Mouse (Mus musculus) liver, embryonic 11.5 days (tissue): ENCODE results near the gene Myo9b. TPM values are rescaled to one million over a fixed set of nuclear protein-coding genes. Genes with fewer than 3 reads are reported as not detected.
A peak's percentile ranks its signal among the peaks of the same experiment; 100 is the strongest.

Source experiments
- ATAC-seq: fragments of 200-750 bp; cut with Nextera tagmentation; replicated peaks from 2 replicates; pipeline ENCODE4 v1.8.0; 2017; ENCODE audit warnings: moderate number of reproducible peaks, mild to moderate bottlenecking, moderate TSS enrichment, moderate library complexity; ENCODE audit not compliant: low FRiP score
- DNase-seq: peaks from one replicate; pipeline ENCODE4 v3.0.0-alpha.2; 2017; ENCODE audit warnings: low spot score
- H3K27ac ChIP-seq: fragments of 300-500 bp; sonication (generic); 2 replicates; pipeline ENCODE4 v1.5.1; 2014; ENCODE audit warnings: mild to moderate bottlenecking, low read depth, low read length, control low read depth
- H3K27me3 ChIP-seq: fragments of 300-500 bp; sonication (generic); replicated peaks from 2 replicates; pipeline ENCODE4 v1.6.1; 2014; ENCODE audit warnings: low read length, mixed read lengths; ENCODE audit not compliant: control insufficient read depth, insufficient read depth
- H3K36me3 ChIP-seq: fragments of 300-500 bp; sonication (generic); 2 replicates; pipeline ENCODE4 v1.6.1; 2014; ENCODE audit warnings: mild to moderate bottlenecking, low read length, moderate library complexity, mixed read lengths; ENCODE audit not compliant: control insufficient read depth, insufficient read depth
- H3K4me1 ChIP-seq: fragments of 300-500 bp; sonication (generic); replicated peaks from 2 replicates; pipeline ENCODE4 v1.6.1; 2014; ENCODE audit warnings: low read length, mixed read lengths; ENCODE audit not compliant: control insufficient read depth, insufficient read depth
- H3K4me2 ChIP-seq: fragments of 300-500 bp; sonication (generic); 2 replicates; pipeline ENCODE4 v1.6.1; 2014; ENCODE audit warnings: mild to moderate bottlenecking, control low read depth, moderate library complexity
- H3K4me3 ChIP-seq: fragments of 300-500 bp; sonication (generic); 2 replicates; pipeline ENCODE4 v1.5.1; 2014; ENCODE audit warnings: low read depth, low read length, control low read depth
- H3K9ac ChIP-seq: fragments of 300-500 bp; sonication (generic); 2 replicates; pipeline ENCODE4 v1.6.1; 2014; ENCODE audit warnings: low read depth, low read length, control low read depth
- H3K9me3 ChIP-seq: fragments of 300-500 bp; sonication (generic); 2 replicates; pipeline ENCODE4 v1.6.1; 2016; ENCODE audit warnings: low read length, inconsistent platforms, mixed read lengths; ENCODE audit not compliant: control insufficient read depth
- WGBS: fragments of 180-500 bp; shearing (Covaris S2); extraction: QIAGEN DNeasy Blood & Tissue Kit; methylation state at CpG from one replicate; pipeline ENCODE4 v1.1.7; 2014; 5-methylcytosine and 5-hydroxymethylcytosine counted together
- polyA plus RNA-seq: library from polyadenylated mRNA; unstranded; fragments of >200 nt; fragmentation: Nextera tagmentation; extraction: Ambion mirVana; gene quantifications from 2 replicates; pipeline ENCODE4 v1.2.1, GENCODE M21; 2014

Gene Myo9b
- polyA plus RNA-seq, 1 experiment from 2014 or later, result 19.0 TPM

DNA sequence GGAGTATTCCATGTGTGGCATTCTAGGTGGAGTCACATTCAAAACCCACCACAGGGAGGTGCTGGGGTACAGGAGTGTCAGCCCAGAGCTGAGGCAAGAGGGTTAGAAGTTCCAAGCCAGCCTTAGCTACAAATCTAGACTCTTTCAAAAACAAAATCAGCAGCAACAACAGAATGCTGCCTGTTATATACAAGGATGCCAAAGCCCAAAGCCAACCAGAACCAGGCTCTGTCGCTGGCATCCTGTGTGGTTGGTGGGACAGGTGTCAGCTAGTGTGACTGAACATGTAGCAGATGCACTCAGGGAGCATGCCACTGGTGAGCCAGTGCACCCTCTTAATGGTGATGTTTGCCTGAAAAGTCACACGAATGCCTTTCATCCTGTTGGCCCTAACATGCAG is 128.3 kb downstream of the Myo9b start:
- H3K9me3 ChIP-seq, result no peaks in the 10 kb centered on the region
- WGBS, result 89% methylated on average over 2 of the region's 2 CpGs
- no peak for ATAC-seq
- DNase-seq, result no peak
- no peak overlapping the region for H3K27ac ChIP-seq
- no peak overlapping the region for H3K4me3 ChIP-seq
- H3K4me1 ChIP-seq, result peaks cover 12% of the 10 kb centered on the region
- no peak overlapping the region for H3K9ac ChIP-seq
- no peaks in the 10 kb centered on the region for H3K27me3 ChIP-seq
- H3K36me3 ChIP-seq, result peaks cover 15% of the 10 kb centered on the region
- no peak overlapping the region for H3K4me2 ChIP-seq

DNA sequence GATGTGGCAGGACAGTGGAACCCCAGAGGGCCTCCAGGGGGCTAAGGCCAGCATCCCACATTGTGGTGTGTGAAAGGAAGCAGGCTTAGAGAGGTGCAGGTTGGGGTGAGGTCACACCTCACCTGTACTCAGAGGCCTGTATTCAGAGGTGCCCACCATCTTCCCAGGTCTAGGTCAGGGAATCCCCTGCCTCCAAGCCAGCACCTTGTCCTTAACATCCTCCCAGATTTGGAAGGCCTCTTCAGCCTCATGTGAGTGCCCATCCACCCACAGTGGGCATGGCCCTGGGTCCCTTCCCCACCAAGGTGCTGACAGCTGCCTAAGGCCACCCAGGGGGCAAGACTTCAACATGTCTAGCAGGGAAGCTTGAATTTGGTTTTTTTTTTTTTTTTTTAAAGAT is 128.9 kb downstream of the Myo9b start:
- H3K27me3 ChIP-seq, result no peaks in the 10 kb centered on the region
- H3K9me3 ChIP-seq, result no peaks in the 10 kb centered on the region
- H3K4me2 ChIP-seq, result no peak overlapping the region
- H3K4me3 ChIP-seq, result no peak overlapping the region
- H3K9ac ChIP-seq, result no peak overlapping the region
- ATAC-seq (no peak), DNase-seq (no peak)
- no peak overlapping the region for H3K27ac ChIP-seq
- H3K36me3 ChIP-seq, result peaks cover 15% of the 10 kb centered on the region
- peaks cover 9% of the 10 kb centered on the region for H3K4me1 ChIP-seq

DNA sequence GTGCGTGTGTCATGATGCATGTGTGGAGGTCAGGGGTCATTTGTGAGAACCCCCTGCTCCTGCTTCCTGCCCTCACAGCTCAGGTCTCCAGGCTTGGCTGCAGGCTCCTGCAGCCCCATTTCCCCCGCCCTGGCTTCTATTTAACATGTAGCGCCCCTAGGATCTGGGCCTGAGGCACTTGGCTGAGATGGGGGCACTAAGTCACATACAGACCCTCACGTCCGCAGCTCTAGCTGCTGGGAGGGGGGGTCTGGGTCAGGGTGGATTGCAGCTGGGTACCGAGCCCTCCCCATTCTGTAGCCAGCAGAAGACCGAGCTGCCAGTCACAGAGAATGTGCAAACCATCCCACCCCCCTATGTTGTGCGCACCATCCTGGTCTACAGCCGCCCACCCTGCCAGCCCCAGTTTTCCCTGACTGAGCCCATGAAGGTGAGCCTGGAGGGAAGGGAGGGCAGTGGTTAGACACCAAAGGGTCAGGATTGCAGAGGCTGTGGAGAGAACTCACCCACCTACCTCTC is 130.0 kb downstream of the Myo9b start:
- peaks cover 19% of the 10 kb centered on the region for H3K36me3 ChIP-seq
- H3K27ac ChIP-seq, result no peak overlapping the region
- 90% methylated on average over 9 of the region's 9 CpGs for WGBS
- no peak overlapping the region for H3K9ac ChIP-seq
- H3K9me3 ChIP-seq, result no peaks in the 10 kb centered on the region
- ATAC-seq (no peak), DNase-seq (peak; percentile 30)
- H3K27me3 ChIP-seq, result no peaks in the 10 kb centered on the region
- peaks cover 12% of the 10 kb centered on the region for H3K4me1 ChIP-seq
- H3K4me3 ChIP-seq, result no peak overlapping the region
- no peak overlapping the region for H3K4me2 ChIP-seq

DNA sequence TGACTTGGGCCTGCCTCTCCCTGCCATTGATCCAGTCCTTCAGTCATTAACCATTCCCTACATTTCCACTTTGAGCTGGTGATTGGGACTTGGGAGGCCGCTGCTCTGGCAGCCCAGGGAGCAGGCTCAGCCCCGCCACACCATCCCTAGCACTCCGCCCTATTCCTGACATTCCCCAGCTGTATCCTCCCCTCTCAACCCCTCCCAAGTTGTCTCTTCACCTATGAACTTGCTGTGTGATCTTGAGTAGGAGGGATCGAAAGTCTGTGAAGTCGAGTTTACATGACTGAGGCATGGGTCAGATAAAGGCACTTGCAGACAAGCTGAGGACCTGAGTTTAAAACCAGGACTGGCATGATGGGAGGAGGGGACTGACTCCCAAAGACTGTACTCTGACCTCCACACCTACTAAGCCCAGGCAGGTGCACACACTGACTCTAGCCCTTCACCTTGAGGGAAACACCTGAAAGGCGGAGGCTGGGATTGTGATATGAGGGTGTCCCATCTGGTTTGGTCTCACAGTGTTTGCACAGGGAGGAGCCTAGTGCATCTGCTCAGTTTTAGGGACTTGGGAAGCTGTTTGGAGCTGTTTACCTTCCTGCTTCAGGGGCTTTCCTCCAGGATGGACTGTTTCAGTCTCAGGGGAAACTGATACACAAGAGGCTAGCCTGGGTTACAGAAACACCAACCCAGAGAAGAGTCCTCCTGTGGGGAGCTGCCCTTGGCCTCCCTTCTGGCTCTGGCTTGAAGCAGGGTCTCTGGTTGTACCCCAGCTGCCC is 130.8 kb downstream of the Myo9b start:
- DNase-seq (no peak), ATAC-seq (no peak)
- H3K27ac ChIP-seq, result no peak overlapping the region
- H3K36me3 ChIP-seq, result peaks cover 25% of the 10 kb centered on the region
- H3K9me3 ChIP-seq, result no peaks in the 10 kb centered on the region
- 79% methylated on average over 6 of the region's 6 CpGs for WGBS
- H3K4me1 ChIP-seq, result peaks cover 8% of the 10 kb centered on the region
- no peak overlapping the region for H3K4me3 ChIP-seq
- H3K27me3 ChIP-seq, result no peaks in the 10 kb centered on the region
- 0 out of 2 replicates have a peak overlapping the region, but pooled peaks have one; percentile 26 for H3K9ac ChIP-seq
- H3K4me2 ChIP-seq, result no peak overlapping the region

DNA sequence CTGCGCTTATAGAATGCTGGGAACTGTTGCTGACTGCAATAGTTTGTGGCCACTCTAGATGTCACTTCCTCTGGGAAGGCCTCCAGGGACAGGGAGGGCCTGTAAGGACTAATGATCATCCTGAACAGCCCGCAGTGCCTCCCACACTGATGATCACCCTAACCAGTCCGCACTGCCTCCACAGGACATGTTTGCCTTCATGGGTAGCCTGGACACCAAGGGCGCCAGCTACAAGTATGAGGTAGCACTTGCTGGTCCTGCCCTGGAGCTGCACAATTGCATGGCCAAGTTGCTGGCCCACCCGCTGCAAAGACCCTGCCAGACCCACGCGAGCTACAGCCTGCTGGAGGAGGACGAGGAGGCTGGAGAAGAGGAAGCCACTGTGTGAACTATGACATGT is 131.5 kb downstream of the Myo9b start:
- no peaks in the 10 kb centered on the region for H3K9me3 ChIP-seq
- DNase-seq (peak; percentile 28), ATAC-seq (no peak)
- peaks cover 8% of the 10 kb centered on the region for H3K4me1 ChIP-seq
- peaks cover 27% of the 10 kb centered on the region for H3K36me3 ChIP-seq
- H3K9ac ChIP-seq, result no peak overlapping the region
- no peak overlapping the region for H3K27ac ChIP-seq
- H3K4me2 ChIP-seq, result no peak overlapping the region
- no peaks in the 10 kb centered on the region for H3K27me3 ChIP-seq
- H3K4me3 ChIP-seq, result no peak overlapping the region
- WGBS, result 82% methylated on average over 8 of the region's 8 CpGs

DNA sequence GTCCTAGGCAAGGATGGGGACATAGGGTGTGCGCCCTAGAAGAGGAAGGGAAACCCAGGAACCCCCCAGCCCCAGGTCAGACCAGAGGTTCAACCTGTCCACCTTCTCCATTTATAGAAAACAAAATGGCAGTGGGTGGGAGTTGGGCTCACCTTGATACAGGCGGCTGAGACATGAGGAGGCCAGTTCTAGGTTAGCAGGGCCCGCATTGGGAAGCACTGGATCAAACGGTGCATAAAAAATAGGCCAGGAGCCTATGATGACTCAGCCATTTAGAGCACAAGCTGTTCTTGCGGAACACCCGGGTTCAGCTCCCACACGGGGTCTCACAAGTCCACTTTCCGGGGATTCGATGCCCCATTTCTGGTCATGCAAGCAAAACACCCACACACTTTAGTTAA is 132.4 kb downstream of the Myo9b start:
- 74% methylated on average over 9 of the region's 9 CpGs for WGBS
- H3K27me3 ChIP-seq, result no peaks in the 10 kb centered on the region
- no peak overlapping the region for H3K27ac ChIP-seq
- DNase-seq, result peak; percentile 31
- peak overlapping the region; percentile 94 for H3K4me3 ChIP-seq
- peak overlapping the region; percentile 39 for H3K9ac ChIP-seq
- ATAC-seq, result no peak
- peak overlapping the region; percentile 74 for H3K4me2 ChIP-seq
- no peaks in the 10 kb centered on the region for H3K9me3 ChIP-seq
- peaks cover 24% of the 10 kb centered on the region for H3K36me3 ChIP-seq
- H3K4me1 ChIP-seq, result peaks cover 8% of the 10 kb centered on the region

DNA sequence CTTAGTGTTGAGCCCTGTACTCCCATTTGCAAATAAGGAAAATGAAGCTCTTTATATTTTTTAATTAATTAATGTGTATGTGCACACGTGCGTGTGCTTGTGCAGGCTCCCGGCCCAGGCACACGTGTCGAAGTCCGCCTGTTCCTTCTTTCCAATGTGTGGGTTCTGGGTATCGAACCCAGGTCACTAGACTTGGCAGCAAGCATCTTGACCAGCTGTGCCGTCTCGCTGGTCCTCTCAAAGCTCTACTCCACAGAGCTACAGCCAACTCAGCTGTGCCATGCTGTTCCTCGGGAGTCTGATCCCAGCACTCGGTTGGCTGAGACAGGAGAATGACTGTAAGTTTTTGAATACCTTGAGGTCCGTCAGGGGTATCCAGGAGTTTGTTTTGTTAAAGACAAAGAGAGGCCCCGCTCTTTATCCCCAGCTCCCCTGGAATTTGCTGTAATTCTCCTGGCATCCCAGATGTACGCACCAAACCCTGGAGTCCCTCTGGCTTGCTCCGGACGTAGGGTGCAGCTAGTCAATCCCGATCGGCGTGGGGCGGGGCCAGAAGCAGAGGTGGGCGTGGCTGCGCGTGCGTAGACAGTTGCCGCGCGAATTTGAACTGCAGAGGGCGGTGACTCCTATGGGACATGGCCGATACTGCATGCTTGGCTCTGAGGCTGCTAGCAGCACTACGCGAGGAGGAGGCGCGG is 133.0 kb downstream of the Myo9b start, which contains the start of gene Ankle1:
Gene Ankle1 (plus strand): TSS at position 610 of the 698 bp plus-strand sequence.
- 13% methylated on average over 33 of the region's 33 CpGs for WGBS
- H3K9me3 ChIP-seq, result no peaks in the 10 kb centered on the region
- peak within 1 kb of the TSS; percentile 94 for H3K4me3 ChIP-seq
- no peaks in the 10 kb centered on the region for H3K27me3 ChIP-seq
- peaks cover 24% of the 10 kb centered on the region for H3K36me3 ChIP-seq
- H3K9ac ChIP-seq, result peak within 1 kb of the TSS; percentile 94
- H3K27ac ChIP-seq, result peak within 1 kb of the TSS; percentile 83
- peak within 1 kb of the TSS; percentile 74 for H3K4me2 ChIP-seq
- H3K4me1 ChIP-seq, result peaks cover 8% of the 10 kb centered on the region
- DNase-seq (peak; percentile 98), ATAC-seq (peak; percentile 85)

DNA sequence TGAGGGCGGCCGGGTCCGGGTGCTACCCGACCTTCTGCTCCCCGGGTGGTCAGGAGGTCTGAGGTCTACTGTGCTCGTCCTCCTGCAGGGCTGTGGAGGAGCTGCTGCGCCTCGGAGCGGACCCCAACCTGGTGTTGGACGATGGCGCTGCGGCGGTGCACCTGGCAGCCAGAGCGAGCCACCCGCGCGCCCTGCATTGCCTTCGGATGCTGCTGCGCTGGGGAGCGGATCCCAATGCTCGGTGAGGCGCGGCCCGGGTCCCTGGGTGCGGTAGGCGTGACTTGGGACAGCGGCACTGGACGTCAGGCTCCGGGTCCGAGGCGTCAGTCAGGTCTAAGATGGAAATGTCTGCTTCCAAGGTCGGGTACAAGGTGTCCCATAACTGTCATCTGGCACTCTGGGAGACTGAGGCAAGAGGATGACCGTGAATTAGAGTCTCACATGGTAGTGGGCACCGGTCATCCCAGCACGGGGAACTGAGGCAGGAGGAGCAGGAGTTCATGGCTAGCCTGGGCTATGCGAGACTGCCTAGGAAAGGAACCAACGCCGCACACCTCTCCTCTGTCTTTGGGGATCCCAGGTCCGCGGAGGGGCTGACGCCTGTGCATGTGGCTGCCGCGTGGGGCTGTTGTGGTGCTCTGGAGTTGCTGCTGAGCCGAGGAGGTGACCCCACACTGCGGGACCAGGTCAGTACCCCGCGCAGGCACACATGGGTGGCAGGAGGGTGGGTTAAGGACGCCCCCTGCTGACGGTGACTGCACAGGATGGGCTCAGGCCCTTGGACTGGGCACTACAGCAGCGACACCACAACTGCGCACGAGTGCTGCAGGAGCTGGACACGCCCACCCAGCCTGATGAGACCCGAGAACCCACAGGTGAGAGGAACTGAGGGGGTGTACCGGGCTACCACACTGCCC is 133.8 kb downstream of the Myo9b start:
- peak; percentile 82 for ATAC-seq
- Histone ChIP-seq H3K4me1 (peaks cover 8% of the 10 kb centered on the region), H3K36me3 (peaks cover 22% of the 10 kb centered on the region), H3K9me3 (no peaks in the 10 kb centered on the region), H3K4me2 (peak overlapping the region; percentile 74), H3K9ac (peak overlapping the region; percentile 94), H3K4me3 (peak overlapping the region; percentile 94), H3K27ac (peak overlapping the region; percentile 83), H3K27me3 (no peaks in the 10 kb centered on the region)
- WGBS, result under 1% methylated on average over 55 of the region's 55 CpGs
- peak; percentile 81 for DNase-seq
